Mouse (Mus musculus) cerebellum, postnatal 25 days (tissue): ENCODE results near the gene Aacs.

Source experiments
- DNase-seq, 2 experiments: peaks; one replicate each; pipeline ENCODE4 v3.0.0; 2021; ENCODE audit warnings: mixed read lengths in 2 of 2

Gene Aacs

DNA sequence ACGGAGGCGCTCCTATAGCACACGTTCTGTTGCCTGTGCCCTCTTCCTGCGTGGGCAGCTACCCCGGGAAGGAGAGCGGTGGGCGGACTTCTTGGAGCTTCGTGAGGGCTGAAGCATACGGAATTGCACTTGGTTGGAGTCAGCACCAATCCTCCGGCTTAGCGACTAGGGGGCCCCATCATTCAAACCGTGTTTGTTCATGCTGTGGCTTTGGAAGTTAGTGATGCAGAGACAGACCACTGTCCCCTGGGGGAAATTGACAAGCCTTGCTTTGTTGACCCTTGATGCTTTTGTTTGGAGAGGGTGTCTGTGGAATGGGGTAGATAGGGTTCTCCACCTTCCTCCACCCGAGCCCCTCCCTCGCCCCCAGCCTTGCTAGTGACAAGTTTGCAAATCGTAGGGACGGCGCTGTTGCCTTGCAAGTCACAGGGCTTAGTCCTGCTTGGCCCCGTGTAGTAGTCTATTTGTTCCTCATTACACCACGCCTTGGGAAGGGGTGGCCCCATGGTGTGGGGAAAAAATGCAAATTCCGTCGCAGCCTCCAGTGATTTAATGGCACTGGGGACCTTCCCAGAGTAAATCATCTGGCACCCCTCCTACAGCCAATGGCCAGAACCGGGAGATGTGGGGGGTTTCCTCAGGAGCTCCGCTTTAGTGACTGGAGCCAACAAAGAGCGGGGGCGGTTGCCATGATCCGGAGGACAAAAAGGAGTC is 59.2 kb downstream of the Aacs start:
- no peak for DNase-seq

DNA sequence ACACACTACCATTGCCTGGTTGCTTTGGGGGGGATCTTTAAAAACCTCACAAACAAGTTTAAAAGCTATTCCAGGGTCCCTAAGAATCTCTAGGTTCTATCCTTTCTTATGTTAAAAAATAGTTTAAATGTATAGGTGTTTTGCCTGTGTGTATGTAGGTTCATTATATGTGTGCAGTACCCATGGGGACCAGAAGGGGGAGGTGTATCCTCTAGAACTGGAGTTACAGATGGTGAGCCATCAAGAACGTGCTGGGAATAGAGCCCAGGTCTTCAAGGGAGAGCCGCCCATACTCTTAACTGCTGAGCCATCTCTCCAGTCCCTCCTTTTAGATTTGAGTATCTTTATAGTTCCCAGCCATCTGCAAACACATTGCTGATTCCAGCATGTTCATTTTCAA is 69.5 kb downstream of the Aacs start:
- DNase-seq: no peak

DNA sequence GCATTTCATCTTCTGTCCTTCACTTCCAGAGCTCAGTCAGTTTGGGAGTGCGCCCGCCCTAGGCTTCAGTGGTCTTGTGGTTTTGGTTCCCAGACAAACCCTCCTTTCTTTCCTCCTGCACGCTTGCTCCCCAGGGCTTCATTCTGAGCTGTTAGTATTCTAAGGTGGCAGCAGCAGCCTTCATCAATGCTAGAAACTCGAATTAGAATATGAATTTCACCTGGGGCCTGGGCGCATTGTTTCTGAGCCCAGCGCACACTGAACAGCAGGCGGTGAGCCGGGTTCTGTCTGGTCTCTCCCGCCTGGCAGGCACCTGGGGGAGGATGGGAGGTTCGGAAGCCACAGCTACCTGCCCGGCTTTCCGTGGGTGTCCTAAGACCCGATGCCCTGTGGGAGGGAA is 70.7 kb downstream of the Aacs start:
- DNase-seq: no peak

DNA sequence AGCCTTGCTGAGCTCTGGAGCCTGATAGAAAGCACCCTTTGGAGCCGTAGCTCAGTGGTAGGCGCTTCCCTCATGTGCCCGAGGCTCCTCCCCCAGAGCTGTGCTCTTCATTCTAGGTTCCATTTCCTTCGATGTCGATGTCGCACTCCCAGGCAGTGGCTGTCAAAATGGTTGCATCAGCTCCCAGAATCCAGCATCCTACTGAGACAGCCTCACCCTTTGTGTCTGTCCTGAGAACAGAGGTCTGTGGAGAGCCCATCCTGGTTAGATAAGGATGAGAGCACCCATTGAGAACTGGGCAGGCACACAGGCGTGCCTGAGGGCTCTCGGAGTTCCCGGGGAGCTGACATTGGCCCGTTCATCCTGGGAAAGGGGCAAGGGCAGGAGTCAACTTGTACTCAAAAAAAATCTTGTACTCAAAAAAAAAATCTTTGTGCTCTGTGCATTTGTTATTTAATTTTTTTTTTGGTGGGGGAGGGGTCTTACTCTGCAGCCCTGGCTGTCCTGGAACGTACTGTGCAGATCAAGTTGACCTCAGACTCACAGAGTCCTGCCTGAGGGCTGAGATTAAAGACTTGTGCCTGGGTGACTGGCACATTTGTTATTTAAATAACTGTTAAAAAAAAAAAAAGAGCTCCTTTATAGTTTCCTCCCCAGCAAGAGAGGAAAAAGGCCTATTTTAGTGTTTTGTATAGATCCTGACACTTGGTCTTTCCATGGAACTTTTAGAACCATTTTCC is 74.3 kb downstream of the Aacs start:
- DNase-seq: no peak

GRCm38 (mm10) chr5:125555732-125556131 is 80.1 kb downstream of the Aacs start:
- no peak for DNase-seq

- no peak for DNase-seq
Measured at GRCm38 (mm10) chr5:125563492-125563891, 87.9 kb downstream of the Aacs start.

- no peak for DNase-seq
Measured at GRCm38 (mm10) chr5:125565725-125566124, 90.1 kb downstream of the Aacs start.
